Mouse (Mus musculus): ENCODE measurements around the gene Nup54. TPM values are rescaled to one million over a fixed set of nuclear protein-coding genes. Genes with fewer than 3 reads are reported as not detected.
A peak's percentile ranks its signal among the peaks of the same experiment; 100 is the strongest.

Gene Nup54
- 1 to 10 TPM; 9.1 to 9.7 TPM for total RNA-seq (2021)
- long read RNA-seq, experiment 1, partial matches to known transcripts, result 2 of 8 reads
- long read RNA-seq, experiment 1, other reads (novel, unspliced or antisense), result 2 of 8 reads
- long read RNA-seq, experiment 2, transcript Nup54-201 (12 exons, 2,352 nt), result major isoform, 7 of 9 reads
- long read RNA-seq, experiment 2, partial matches to known transcripts, result 0 of 9 reads
- long read RNA-seq, experiment 2, other reads (novel, unspliced or antisense), result 2 of 9 reads

- DNase-seq, result peak; percentile 96
Observed at GRCm38 (mm10) chr5:92435025-92435584, at the start of gene Nup54. Gene Nup54, minus strand, starts transcription at chr5:92435219.

DNA sequence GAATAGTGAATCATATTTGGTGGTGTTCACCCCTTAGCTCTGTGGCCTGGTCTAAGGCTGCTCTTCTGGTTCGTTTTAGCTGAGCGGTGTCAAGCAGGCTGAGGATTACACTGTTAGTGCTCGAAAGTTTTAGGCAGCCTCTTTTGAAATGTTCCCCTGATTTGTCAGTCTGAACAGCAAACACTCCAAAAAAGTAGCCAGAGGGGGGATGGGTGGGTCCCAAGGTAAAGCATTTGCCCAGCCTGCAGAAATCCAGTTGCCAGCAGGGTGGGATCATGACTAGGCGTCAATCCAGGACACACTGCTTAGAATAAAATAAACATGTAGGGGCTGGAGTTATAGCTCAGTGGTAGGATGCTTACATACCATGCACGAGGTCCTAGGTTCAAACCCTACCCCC is 37.8 kb upstream of the Nup54 start:
- DNase-seq, result no peak

GRCm38 (mm10) chr5:92471531-92471930 is 36.5 kb upstream of the Nup54 start:
- no peak for DNase-seq

- DNase-seq, result no peak
Observed at GRCm38 (mm10) chr5:92469201-92470130, 34.4 kb upstream of the Nup54 start.

GRCm38 (mm10) chr5:92468234-92468633 is 33.2 kb upstream of the Nup54 start:
- no peak for DNase-seq

DNA sequence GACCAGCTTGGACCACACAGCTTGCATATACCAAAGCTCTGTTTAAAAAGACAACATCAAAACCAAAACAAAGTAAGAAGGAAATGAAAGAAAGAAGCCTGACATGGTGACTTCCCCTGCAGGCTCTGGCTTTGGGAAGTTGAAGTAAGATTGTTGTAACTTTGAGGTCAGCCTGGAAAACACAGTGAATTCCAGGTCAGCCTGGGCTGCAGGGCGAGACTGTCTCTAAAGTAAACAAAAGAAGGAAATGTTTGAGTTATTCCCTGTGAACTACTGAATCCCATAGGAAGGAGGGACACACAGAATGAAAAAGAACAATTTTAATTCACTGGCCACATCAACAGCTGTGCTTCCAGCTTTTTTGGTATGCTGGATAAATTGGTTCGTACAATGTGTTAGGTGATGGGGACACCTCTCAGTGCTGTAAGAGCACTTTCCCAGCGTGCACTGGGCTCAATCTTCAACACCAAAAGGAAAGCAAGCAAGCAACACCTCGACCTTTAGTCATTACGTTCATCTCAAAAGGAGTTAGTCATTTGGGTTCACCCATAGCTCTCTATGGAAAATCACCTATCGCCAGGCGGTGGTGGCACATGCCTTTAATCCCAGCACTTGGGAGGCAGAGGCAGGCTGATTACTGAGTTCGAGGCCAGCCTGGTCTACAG is 32.2 kb upstream of the Nup54 start:
- DNase-seq, result no peak

DNA sequence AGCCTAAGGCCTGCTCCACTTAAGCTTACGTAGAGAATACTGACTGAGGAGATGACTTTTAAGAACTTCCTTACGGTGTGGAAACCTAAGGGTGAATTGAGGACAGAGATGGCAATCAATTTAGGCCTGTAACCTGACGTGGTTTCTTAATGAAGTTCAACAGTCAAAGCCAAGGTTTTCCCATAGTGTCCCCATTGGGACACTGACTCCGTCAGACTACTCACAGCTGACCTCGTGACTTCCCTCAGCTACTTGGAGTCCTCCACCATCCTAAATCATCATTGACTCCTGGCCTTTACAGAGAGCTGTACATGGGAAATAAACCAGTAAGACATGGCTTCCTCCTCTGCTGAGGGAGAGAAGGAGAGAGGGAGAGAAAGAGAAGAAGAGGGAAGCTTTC is 30.5 kb upstream of the Nup54 start:
- peak; percentile 26 for DNase-seq

GRCm38 (mm10) chr5:92461321-92461720 is 26.3 kb upstream of the Nup54 start:
- DNase-seq, result peak; percentile 37

GRCm38 (mm10) chr5:92458726-92459125 is 23.7 kb upstream of the Nup54 start:
- DNase-seq, result no peak

- no peak for DNase-seq
Observed at GRCm38 (mm10) chr5:92457410-92457809, 22.4 kb upstream of the Nup54 start.

GRCm38 (mm10) chr5:92452876-92453275 is 17.9 kb upstream of the Nup54 start:
- no peak for DNase-seq

DNA sequence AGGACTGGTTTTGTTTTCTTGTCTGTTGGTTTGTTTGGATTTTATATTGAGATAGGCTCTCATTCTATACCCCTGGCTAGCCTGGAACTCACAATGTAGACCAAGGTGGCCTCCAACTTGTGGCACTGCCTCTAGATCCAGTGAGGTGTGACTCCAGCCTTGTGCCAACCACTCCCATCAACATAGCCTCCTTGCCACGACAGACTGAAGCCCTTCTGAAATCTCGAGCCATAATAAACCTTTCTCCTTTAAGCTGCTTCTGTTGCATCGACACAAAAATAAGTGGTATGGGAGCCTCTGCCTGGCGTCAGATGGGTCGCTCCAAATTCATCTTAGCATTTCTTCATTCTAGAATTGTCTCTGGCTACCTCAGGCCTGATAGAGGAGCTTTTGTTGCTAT is 11.7 kb upstream of the Nup54 start:
- no peak for DNase-seq

GRCm38 (mm10) chr5:92445016-92445415 is 10.0 kb upstream of the Nup54 start:
- DNase-seq, result no peak

- no peak for DNase-seq
Observed at GRCm38 (mm10) chr5:92442914-92443313, 7.9 kb upstream of the Nup54 start.

- DNase-seq, result peak; percentile 41
Observed at GRCm38 (mm10) chr5:92441494-92441893, 6.5 kb upstream of the Nup54 start.

- DNase-seq, result no peak
Observed at GRCm38 (mm10) chr5:92438540-92438939, 3.5 kb upstream of the Nup54 start.

- DNase-seq, result no peak
Observed at GRCm38 (mm10) chr5:92434571-92434985, 441 bp downstream of the Nup54 start.

DNA sequence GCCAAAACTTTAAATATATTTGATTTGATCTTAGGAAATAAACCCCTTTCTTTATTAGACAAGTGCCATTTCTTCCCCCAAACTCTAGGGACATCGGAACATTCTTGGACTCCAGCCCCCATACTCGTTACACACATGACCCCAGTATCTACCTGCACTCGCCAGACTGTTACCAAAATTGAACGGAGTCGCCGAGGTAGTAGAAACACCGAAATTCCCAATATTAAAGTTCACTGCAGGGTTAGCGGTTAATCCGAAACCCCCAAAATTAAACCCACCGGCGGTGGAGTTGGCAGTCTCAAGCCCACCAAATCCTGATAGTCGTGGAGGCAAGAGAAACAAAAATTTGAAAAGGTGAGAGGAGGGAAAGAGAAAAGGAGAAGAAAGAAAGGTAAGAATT is 949 bp downstream of the Nup54 start:
- no peak for DNase-seq

- DNase-seq, result no peak
Observed at GRCm38 (mm10) chr5:92431611-92432010, 3.4 kb downstream of the Nup54 start.

DNA sequence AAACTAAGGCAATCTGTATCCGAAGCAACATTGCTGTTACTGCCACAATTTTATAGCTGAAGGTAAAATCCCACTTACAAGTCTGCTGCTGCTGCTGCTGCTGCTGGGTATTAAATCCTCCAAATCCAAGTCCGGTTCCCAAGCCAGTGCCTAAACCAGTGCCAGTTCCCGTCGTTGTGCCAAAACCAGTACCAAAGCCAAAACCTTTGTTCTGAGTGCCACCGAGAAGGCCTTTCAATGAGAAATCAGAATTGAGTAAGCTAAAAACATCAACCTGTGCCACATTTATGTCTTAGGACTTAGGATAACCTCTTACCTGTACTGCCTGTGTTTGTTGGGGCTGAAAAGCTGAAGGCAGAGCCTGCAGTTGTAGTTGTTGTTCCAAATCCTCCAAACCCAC is 4.3 kb downstream of the Nup54 start:
- no peak for DNase-seq

GRCm38 (mm10) chr5:92424126-92424525 is 10.9 kb downstream of the Nup54 start:
- no peak for DNase-seq

GRCm38 (mm10) chr5:92413982-92414375 is 21.0 kb downstream of the Nup54 start:
- DNase-seq, result no peak
